Mouse (Mus musculus) ES-CJ7 (cell line): ENCODE results near the gene Smo.

Experiments used
- DNase-seq: peaks from one replicate; pipeline ENCODE4 v3.0.0; 2011; ENCODE audit warnings: low read depth, low spot score

The Smo gene

GRCm38 (mm10) chr6:29735336-29735688 lies at the start of gene Smo:
Gene Smo, plus strand, starts transcription at chr6:29735503.
- peak; percentile 75 for DNase-seq

- no peak for DNase-seq
Observed at GRCm38 (mm10) chr6:29685952-29686351, 49.4 kb upstream of the Smo start.

GRCm38 (mm10) chr6:29689458-29689857 lies 45.8 kb upstream of the Smo start:
- no peak for DNase-seq

- peak; percentile 74 for DNase-seq
Observed at GRCm38 (mm10) chr6:29693953-29694352, 41.4 kb upstream of the Smo start, which contains the start of gene Tspan33. Gene Tspan33, plus strand, starts transcription at chr6:29694222.

GRCm38 (mm10) chr6:29694375-29695289 lies 40.7 kb upstream of the Smo start:
- DNase-seq = no peak

- no peak for DNase-seq
Observed at GRCm38 (mm10) chr6:29695290-29695674, 40.0 kb upstream of the Smo start.

- DNase-seq = no peak
Observed at GRCm38 (mm10) chr6:29695975-29696374, 39.3 kb upstream of the Smo start.

GRCm38 (mm10) chr6:29697139-29697538 lies 38.2 kb upstream of the Smo start:
- DNase-seq = no peak

GRCm38 (mm10) chr6:29697548-29697947 lies 37.8 kb upstream of the Smo start:
- no peak for DNase-seq

- DNase-seq = no peak
Observed at GRCm38 (mm10) chr6:29699085-29699745, 36.1 kb upstream of the Smo start.

- DNase-seq = no peak
Observed at GRCm38 (mm10) chr6:29701051-29701450, 34.3 kb upstream of the Smo start.

GRCm38 (mm10) chr6:29702126-29702525 lies 33.2 kb upstream of the Smo start:
- DNase-seq = no peak

- DNase-seq = no peak
Observed at GRCm38 (mm10) chr6:29704143-29704542, 31.2 kb upstream of the Smo start.

GRCm38 (mm10) chr6:29707902-29708301 lies 27.4 kb upstream of the Smo start:
- DNase-seq = no peak

GRCm38 (mm10) chr6:29711318-29711717 lies 24.0 kb upstream of the Smo start:
- DNase-seq = no peak

- peak; percentile 79 for DNase-seq
Observed at GRCm38 (mm10) chr6:29712011-29712584, 23.2 kb upstream of the Smo start.

GRCm38 (mm10) chr6:29716624-29717365 lies 18.5 kb upstream of the Smo start:
- DNase-seq = no peak

GRCm38 (mm10) chr6:29717541-29717940 lies 17.8 kb upstream of the Smo start:
- no peak for DNase-seq

- DNase-seq = peak; percentile 69
Observed at GRCm38 (mm10) chr6:29717952-29718521, 17.3 kb upstream of the Smo start.

GRCm38 (mm10) chr6:29718894-29719329 lies 16.4 kb upstream of the Smo start:
- peak; percentile 75 for DNase-seq

GRCm38 (mm10) chr6:29721890-29722289 lies 13.4 kb upstream of the Smo start:
- no peak for DNase-seq
